12 mouse cellular contexts compared by ENCODE assay signal in genomic region chr7:24457726-24458370, GRCm38 (mm10). TPM values are rescaled to one million over a fixed set of nuclear protein-coding genes. Genes with fewer than 3 reads are reported as not detected.
A peak's percentile ranks its signal among the peaks of the same experiment; 100 is the strongest.
DNase-seq lines count a peak whose midpoint lies in the region; ATAC-seq and TF ChIP-seq lines count a peak whose summit lies in the region.
"Had no signal": no experiment of that assay in that cellular context is flagged by ENCODE, and none has a peak within 500 bp of the region (broad histone marks: within the 10 kb centered on the region; RNA-seq: fewer than 3 reads in every experiment).

No protein-coding gene starts in this region.

- no peaks in the 10 kb centered on the region for H3K27me3 ChIP-seq in lung, embryonic 16.5 days (ENCODE audit: control insufficient read depth, insufficient read depth, low read depth, low read length)
- H3K27me3 ChIP-seq in forebrain, postnatal 0 days (ENCODE audit: insufficient read depth, low read length) = no peaks in the 10 kb centered on the region; the same call in 1 of the 2 replicates
- H3K27me3 ChIP-seq: hindbrain, embryonic 15.5 days had no signal

- H3K27ac ChIP-seq in lung, embryonic 16.5 days (ENCODE audit: low read length) = peak overlapping the region; percentile 12; the same call in 1 of the 2 replicates
- H3K27ac ChIP-seq in macrophage = peak overlapping the region; percentile 60
- no peak overlapping the region for H3K27ac ChIP-seq in forebrain, postnatal 0 days (ENCODE audit: low read depth, low read length)
- H3K27ac ChIP-seq: embryonic facial prominence, embryonic 12.5 days; hindbrain, embryonic 15.5 days had no signal

- H3K9me3 ChIP-seq in lung, embryonic 16.5 days (ENCODE audit: control insufficient read depth, low read length) = no peaks in the 10 kb centered on the region
- H3K9me3 ChIP-seq in forebrain, postnatal 0 days (ENCODE audit: low read length) = no peaks in the 10 kb centered on the region
- H3K9me3 ChIP-seq: embryonic facial prominence, embryonic 12.5 days; hindbrain, embryonic 15.5 days had no signal

- H3K4me1 ChIP-seq in lung, embryonic 16.5 days (replicated peaks; ENCODE audit: control insufficient read depth, insufficient read depth, low read length) = peaks cover 17% of the 10 kb centered on the region
- no peaks in the 10 kb centered on the region for H3K4me1 ChIP-seq in forebrain, postnatal 0 days (ENCODE audit: insufficient read depth)

- H3K9ac ChIP-seq in lung, embryonic 16.5 days (ENCODE audit: low read length) = no peak overlapping the region
- no peak overlapping the region for H3K9ac ChIP-seq in forebrain, postnatal 0 days
- H3K9ac ChIP-seq: embryonic facial prominence, embryonic 12.5 days; hindbrain, embryonic 15.5 days had no signal

- no peak overlapping the region for H3K4me3 ChIP-seq in lung, embryonic 16.5 days (ENCODE audit: low read length)
- no peak overlapping the region for H3K4me3 ChIP-seq in macrophage (ENCODE audit: inconsistent target)
- H3K4me3 ChIP-seq in forebrain, postnatal 0 days (ENCODE audit: low read depth, low read length) = no peak overlapping the region
- H3K4me3 ChIP-seq: embryonic facial prominence, embryonic 12.5 days; hindbrain, embryonic 15.5 days had no signal

- H3K4me2 ChIP-seq in lung, embryonic 16.5 days (ENCODE audit: low read depth, low read length) = no peak overlapping the region
- H3K4me2 ChIP-seq in forebrain, postnatal 0 days (ENCODE audit: low read depth) = no peak overlapping the region
- H3K4me2 ChIP-seq: embryonic facial prominence, embryonic 12.5 days; hindbrain, embryonic 15.5 days had no signal

- TF ChIP-seq CTCF in forebrain, postnatal 0 days (IDR thresholded peaks at IDR 0.05; ENCODE audit: low read depth) = no peak

- no peak for DNase-seq in lung, postnatal 10 days
- DNase-seq in ES-CJ7 (ENCODE audit: low read depth, low spot score) = peak; percentile 58
- DNase-seq in thymus, postnatal 10 days (ENCODE audit: low spot score in 2 of 2) = peak; percentile 65 to 69
- DNase-seq in adrenal gland, adult 2 months = no peak
- no peak for DNase-seq in forebrain, postnatal 0 days
- no peak for DNase-seq in urinary bladder, postnatal 4 days (ENCODE audit: low spot score in 2 of 2)
- DNase-seq: layer of hippocampus, adult 9-11 months; retina, postnatal 1 day had no signal

- H3K79me2 ChIP-seq in macrophage (ENCODE audit: inconsistent target) = no peaks in the 10 kb centered on the region

- no peak for ATAC-seq in lung, embryonic 16.5 days (ENCODE audit: low read depth)
- no peak for ATAC-seq in forebrain, postnatal 0 days

- H3K36me3 ChIP-seq in lung, embryonic 16.5 days (ENCODE audit: control insufficient read depth, insufficient read depth, low read length) = no peaks in the 10 kb centered on the region
- H3K36me3 ChIP-seq in macrophage (ENCODE audit: inconsistent target) = no peaks in the 10 kb centered on the region
- no peaks in the 10 kb centered on the region for H3K36me3 ChIP-seq in forebrain, postnatal 0 days (ENCODE audit: insufficient read depth)
- H3K36me3 ChIP-seq: embryonic facial prominence, embryonic 12.5 days; hindbrain, embryonic 15.5 days had no signal

- WGBS in lung, embryonic 16.5 days = 52% methylated on average over 10 of the region's 10 CpGs
- WGBS in macrophage (ENCODE audit: missing documents) = 25% methylated on average over 10 of the region's 10 CpGs
- whole genome bisulfite sequencing in forebrain, postnatal 0 days = 71% methylated on average over 10 of the region's 10 CpGs

RNA-seq across cellular contexts. Expression of gene Plaur, which starts 4.4 kb away (rescaled TPM):
- polyA plus RNA-seq in lung, embryonic 16.5 days (2015; fragmentation: Nextera tagmentation; extraction: Ambion mirVana) = 17.6 and 19.7 TPM in 2 replicates
- 1,000 to 10,000 TPM in 1 of 26 experiments, 100 to 1,000 TPM in 12, 10 to 100 TPM in 7, 1 to 10 TPM in 6; 6.4 to 1,039 (median 105) TPM for total RNA-seq in macrophage (2018; cell fraction: chromatin; rRNA removed)
- total RNA-seq in macrophage (2018; cell fraction: cytosol; rRNA removed) = 100 to 1,000 TPM in 6 of 26 experiments, 10 to 100 TPM in 10, 1 to 10 TPM in 10; 5.3 to 471 (median 46.9) TPM
- 100 to 1,000 TPM in 11 of 26 experiments, 10 to 100 TPM in 12, 1 to 10 TPM in 3; 5.4 to 740 (median 78.5) TPM for total RNA-seq in macrophage (2018; cell fraction: nucleus; rRNA removed)
- 37.1 to 79.3 TPM (median 71.4 TPM) in 3 replicates for polyA plus RNA-seq in macrophage (2018)
- 10 to 100 TPM in 1 of 2 experiments, 1 to 10 TPM in 1; 9.5 to 10.8 TPM for total RNA-seq in adrenal gland, adult 2 months (2021)
- polyA plus RNA-seq in adrenal gland, adult 2 months (2012; rRNA removed) = 15.5 and 18.0 TPM in 2 replicates
- 0.85 and 1.3 TPM in 2 replicates for total RNA-seq in forebrain, postnatal 0 days (2014; rRNA removed)
- polyA plus RNA-seq in forebrain, postnatal 0 days (2015; fragmentation: Nextera tagmentation; extraction: Ambion mirVana) = 1.2 and 1.3 TPM in 2 replicates

RNA-seq across cellular contexts. Expression of gene Irgc1, which starts 5.8 kb away (rescaled TPM):
- not detected in 2 replicates for polyA plus RNA-seq in lung, embryonic 16.5 days (2015; fragmentation: Nextera tagmentation; extraction: Ambion mirVana)
- 1 to 10 TPM in 1 of 26 experiments, not detected in 25; 2.5 TPM for total RNA-seq in macrophage (2018; cell fraction: chromatin; rRNA removed)
- under 1 TPM in 6 of 26 experiments, not detected in 20; 0.09 to 0.19 (median 0.10) TPM for total RNA-seq in macrophage (2018; cell fraction: cytosol; rRNA removed)
- 1 to 10 TPM in 1 of 26 experiments, not detected in 25; 1.5 TPM for total RNA-seq in macrophage (2018; cell fraction: nucleus; rRNA removed)
- polyA plus RNA-seq in macrophage (2018) = not detected in 3 replicates
- not detected for total RNA-seq in adrenal gland, adult 2 months (2021)
- 0.19 TPM in 1 of 2 replicates, not detected in the other for polyA plus RNA-seq in adrenal gland, adult 2 months (2012; rRNA removed)
- total RNA-seq in forebrain, postnatal 0 days (2014; rRNA removed) = not detected in 2 replicates
- polyA plus RNA-seq in forebrain, postnatal 0 days (2015; fragmentation: Nextera tagmentation; extraction: Ambion mirVana) = not detected in 2 replicates
- polyA plus RNA-seq: embryonic facial prominence, embryonic 12.5 days; hindbrain, embryonic 15.5 days had no signal

RNA-seq across cellular contexts. Expression of gene Cadm4, which starts 24.0 kb away (rescaled TPM):
- polyA plus RNA-seq in lung, embryonic 16.5 days (2015; fragmentation: Nextera tagmentation; extraction: Ambion mirVana) = 1.4 and 1.8 TPM in 2 replicates
- under 1 TPM in 1 of 26 experiments, not detected in 25; 0.66 TPM for total RNA-seq in macrophage (2018; cell fraction: chromatin; rRNA removed)
- under 1 TPM in 5 of 26 experiments, not detected in 21; 0.05 to 0.43 (median 0.12) TPM for total RNA-seq in macrophage (2018; cell fraction: cytosol; rRNA removed)
- 1 to 10 TPM in 1 of 26 experiments, under 1 TPM in 2, not detected in 23; 0.20 to 2.1 (median 0.36) TPM for total RNA-seq in macrophage (2018; cell fraction: nucleus; rRNA removed)
- polyA plus RNA-seq in macrophage (2018) = not detected in 3 replicates
- 1 to 10 TPM; 1.7 to 4.7 TPM for total RNA-seq in adrenal gland, adult 2 months (2021)
- 6.6 and 7.5 TPM in 2 replicates for polyA plus RNA-seq in adrenal gland, adult 2 months (2012; rRNA removed)
- 412 and 434 TPM in 2 replicates for total RNA-seq in forebrain, postnatal 0 days (2014; rRNA removed)
- 102 and 107 TPM in 2 replicates for polyA plus RNA-seq in forebrain, postnatal 0 days (2015; fragmentation: Nextera tagmentation; extraction: Ambion mirVana)

RNA-seq across cellular contexts. Expression of gene Zfp428, which starts 49.0 kb away (rescaled TPM):
- 30.4 and 31.8 TPM in 2 replicates for polyA plus RNA-seq in lung, embryonic 16.5 days (2015; fragmentation: Nextera tagmentation; extraction: Ambion mirVana)
- total RNA-seq in macrophage (2018; cell fraction: chromatin; rRNA removed) = 1 to 10 TPM in 1 of 26 experiments, not detected in 25; 1.2 TPM
- 1 to 10 TPM in 14 of 26 experiments, under 1 TPM in 12; 0.43 to 1.7 (median 1.1) TPM for total RNA-seq in macrophage (2018; cell fraction: cytosol; rRNA removed)
- 1 to 10 TPM in 5 of 26 experiments, under 1 TPM in 7, not detected in 14; 0.40 to 2.2 (median 0.87) TPM for total RNA-seq in macrophage (2018; cell fraction: nucleus; rRNA removed)
- 0.60 to 3.0 TPM (median 0.77 TPM) in 3 replicates for polyA plus RNA-seq in macrophage (2018)
- 1 to 10 TPM; 4.2 to 7.2 TPM for total RNA-seq in adrenal gland, adult 2 months (2021)
- 32.1 and 38.3 TPM in 2 replicates for polyA plus RNA-seq in adrenal gland, adult 2 months (2012; rRNA removed)
- 196 and 242 TPM in 2 replicates for total RNA-seq in forebrain, postnatal 0 days (2014; rRNA removed)
- 258 and 279 TPM in 2 replicates for polyA plus RNA-seq in forebrain, postnatal 0 days (2015; fragmentation: Nextera tagmentation; extraction: Ambion mirVana)

RNA-seq across cellular contexts. Expression of gene AC161166.1, which starts 54.4 kb away (rescaled TPM):
- 0.33 and 0.43 TPM in 2 replicates for polyA plus RNA-seq in lung, embryonic 16.5 days (2015; fragmentation: Nextera tagmentation; extraction: Ambion mirVana)
- total RNA-seq in macrophage (2018; cell fraction: chromatin; rRNA removed) = not detected
- not detected for total RNA-seq in macrophage (2018; cell fraction: cytosol; rRNA removed)
- total RNA-seq in macrophage (2018; cell fraction: nucleus; rRNA removed) = not detected
- not detected in 3 replicates for polyA plus RNA-seq in macrophage (2018)
- not detected for total RNA-seq in adrenal gland, adult 2 months (2021)
- polyA plus RNA-seq in adrenal gland, adult 2 months (2012; rRNA removed) = not detected in 2 replicates
- total RNA-seq in forebrain, postnatal 0 days (2014; rRNA removed) = not detected in 2 replicates
- 0.13 and 0.31 TPM in 2 replicates for polyA plus RNA-seq in forebrain, postnatal 0 days (2015; fragmentation: Nextera tagmentation; extraction: Ambion mirVana)

Comparison
In these comparisons a context has a peak if more than half of its experiments do, and no peak if none do; other contexts are left out.
1. DNase-seq: peak in ES-CJ7 (single experiment) and thymus, postnatal 10 days (2 of 2); none in lung, postnatal 10 days (single experiment), adrenal gland, adult 2 months (single experiment), forebrain, postnatal 0 days (single experiment) and urinary bladder, postnatal 4 days (0 of 2).
2. RNA of gene Cadm4, which starts 24.0 kb away (polyA plus RNA-seq): 102 to 107 TPM in forebrain, postnatal 0 days; 6.6 to 7.5 TPM in adrenal gland, adult 2 months, 1.4 to 1.8 TPM in lung, embryonic 16.5 days and not detected in macrophage; every median in the first group is over 10 times any median in the second.